Mouse (Mus musculus): ENCODE data around the gene Bloc1s2. TPM values are rescaled to one million over a fixed set of nuclear protein-coding genes. Genes with fewer than 3 reads are reported as not detected.
A peak's percentile ranks its signal among the peaks of the same experiment; 100 is the strongest.

Bloc1s2 gene
- 55.9 and 58.7 TPM in 2 replicates for polyA plus RNA-seq (2012; ENCODE audit: insufficient read depth, insufficient read length, missing spikeins)

- TF ChIP-seq POLR2A (IDR thresholded peaks at IDR 0.05; ENCODE audit: borderline replicate concordance, low read depth, low read length) (no peak), CTCF (IDR thresholded peaks at IDR 0.05; ENCODE audit: low read depth, low read length) (no peak)
- Histone ChIP-seq H3K4me1 (ENCODE audit: control insufficient read depth, insufficient read depth, low read length) (peaks cover 22% of the 10 kb centered on the region), H3K27ac (ENCODE audit: insufficient read depth, low read depth, low read length) (no peak within 1 kb of the TSS), H3K4me3 (ENCODE audit: insufficient read depth, low read length) (peak within 1 kb of the TSS; percentile 90)
These were observed at the start of gene Bloc1s2 for GRCm38 (mm10) chr19:44145702-44146567. TSS of gene Bloc1s2 (minus strand) at chr19:44146446.

- no peak overlapping the region for H3K27ac ChIP-seq (ENCODE audit: insufficient read depth, low read depth, low read length)
- TF ChIP-seq POLR2A (IDR thresholded peaks at IDR 0.05; ENCODE audit: borderline replicate concordance, low read depth, low read length) (no peak), CTCF (IDR thresholded peaks at IDR 0.05; ENCODE audit: low read depth, low read length) (peak; percentile 64)
- H3K4me3 ChIP-seq (ENCODE audit: insufficient read depth, low read length) = no peak overlapping the region
- peaks cover 27% of the 10 kb centered on the region for H3K4me1 ChIP-seq (ENCODE audit: control insufficient read depth, insufficient read depth, low read length)
These were observed 48.9 kb upstream of the Bloc1s2 start for GRCm38 (mm10) chr19:44195138-44195537.

GRCm38 (mm10) chr19:44193906-44194305 is 47.7 kb upstream of the Bloc1s2 start:
- no peak overlapping the region for H3K4me3 ChIP-seq (ENCODE audit: insufficient read depth, low read length)
- TF ChIP-seq CTCF (IDR thresholded peaks at IDR 0.05; ENCODE audit: low read depth, low read length) = no peak
- TF ChIP-seq POLR2A (IDR thresholded peaks at IDR 0.05; ENCODE audit: borderline replicate concordance, low read depth, low read length) = no peak
- H3K27ac ChIP-seq (ENCODE audit: insufficient read depth, low read depth, low read length) = peak overlapping the region; percentile 5; the same call in 1 of the 2 replicates
- H3K4me1 ChIP-seq (ENCODE audit: control insufficient read depth, insufficient read depth, low read length) = peaks cover 27% of the 10 kb centered on the region

- H3K4me3 ChIP-seq (ENCODE audit: insufficient read depth, low read length) = no peak within 1 kb of the TSS
- H3K4me1 ChIP-seq (ENCODE audit: control insufficient read depth, insufficient read depth, low read length) = peaks cover 27% of the 10 kb centered on the region
- TF ChIP-seq CTCF (IDR thresholded peaks at IDR 0.05; ENCODE audit: low read depth, low read length) = no peak
- no peak for TF ChIP-seq POLR2A (IDR thresholded peaks at IDR 0.05; ENCODE audit: borderline replicate concordance, low read depth, low read length)
- H3K27ac ChIP-seq (ENCODE audit: insufficient read depth, low read depth, low read length) = no peak within 1 kb of the TSS
These were observed 46.1 kb upstream of the Bloc1s2 start, which contains the start of gene Pkd2l1 for GRCm38 (mm10) chr19:44192342-44192741. TSS of gene Pkd2l1 (minus strand) at chr19:44192442.

GRCm38 (mm10) chr19:44189056-44189455 is 42.8 kb upstream of the Bloc1s2 start:
- no peak for TF ChIP-seq POLR2A (IDR thresholded peaks at IDR 0.05; ENCODE audit: borderline replicate concordance, low read depth, low read length)
- TF ChIP-seq CTCF (IDR thresholded peaks at IDR 0.05; ENCODE audit: low read depth, low read length) = no peak
- H3K4me1 ChIP-seq (ENCODE audit: control insufficient read depth, insufficient read depth, low read length) = peaks cover 17% of the 10 kb centered on the region
- H3K4me3 ChIP-seq (ENCODE audit: insufficient read depth, low read length) = no peak overlapping the region
- H3K27ac ChIP-seq (ENCODE audit: insufficient read depth, low read depth, low read length) = no peak overlapping the region

- no peak for TF ChIP-seq CTCF (IDR thresholded peaks at IDR 0.05; ENCODE audit: low read depth, low read length)
- TF ChIP-seq POLR2A (IDR thresholded peaks at IDR 0.05; ENCODE audit: borderline replicate concordance, low read depth, low read length) = no peak
- Histone ChIP-seq H3K4me3 (ENCODE audit: insufficient read depth, low read length) (no peak overlapping the region), H3K4me1 (ENCODE audit: control insufficient read depth, insufficient read depth, low read length) (no peaks in the 10 kb centered on the region), H3K27ac (ENCODE audit: insufficient read depth, low read depth, low read length) (no peak overlapping the region)
These were observed 37.7 kb upstream of the Bloc1s2 start for GRCm38 (mm10) chr19:44183968-44184367.

GRCm38 (mm10) chr19:44180502-44180901 is 34.3 kb upstream of the Bloc1s2 start:
- H3K27ac ChIP-seq (ENCODE audit: insufficient read depth, low read depth, low read length) = no peak overlapping the region
- no peak for TF ChIP-seq POLR2A (IDR thresholded peaks at IDR 0.05; ENCODE audit: borderline replicate concordance, low read depth, low read length)
- H3K4me1 ChIP-seq (ENCODE audit: control insufficient read depth, insufficient read depth, low read length) = no peaks in the 10 kb centered on the region
- no peak overlapping the region for H3K4me3 ChIP-seq (ENCODE audit: insufficient read depth, low read length)

- Histone ChIP-seq H3K4me3 (ENCODE audit: insufficient read depth, low read length) (no peak overlapping the region), H3K27ac (ENCODE audit: insufficient read depth, low read depth, low read length) (no peak overlapping the region), H3K4me1 (ENCODE audit: control insufficient read depth, insufficient read depth, low read length) (no peaks in the 10 kb centered on the region)
- TF ChIP-seq POLR2A (IDR thresholded peaks at IDR 0.05; ENCODE audit: borderline replicate concordance, low read depth, low read length) (no peak), CTCF (IDR thresholded peaks at IDR 0.05; ENCODE audit: low read depth, low read length) (no peak)
These were observed 30.5 kb upstream of the Bloc1s2 start for GRCm38 (mm10) chr19:44176741-44177140.

GRCm38 (mm10) chr19:44174835-44175234 is 28.6 kb upstream of the Bloc1s2 start:
- no peak overlapping the region for H3K27ac ChIP-seq (ENCODE audit: insufficient read depth, low read depth, low read length)
- no peaks in the 10 kb centered on the region for H3K4me1 ChIP-seq (ENCODE audit: control insufficient read depth, insufficient read depth, low read length)
- no peak overlapping the region for H3K4me3 ChIP-seq (ENCODE audit: insufficient read depth, low read length)
- no peak for TF ChIP-seq CTCF (IDR thresholded peaks at IDR 0.05; ENCODE audit: low read depth, low read length)
- no peak for TF ChIP-seq POLR2A (IDR thresholded peaks at IDR 0.05; ENCODE audit: borderline replicate concordance, low read depth, low read length)

- no peak for TF ChIP-seq CTCF (IDR thresholded peaks at IDR 0.05; ENCODE audit: low read depth, low read length)
- Histone ChIP-seq H3K27ac (ENCODE audit: insufficient read depth, low read depth, low read length) (no peak overlapping the region), H3K4me3 (ENCODE audit: insufficient read depth, low read length) (no peak overlapping the region), H3K4me1 (ENCODE audit: control insufficient read depth, insufficient read depth, low read length) (no peaks in the 10 kb centered on the region)
These were observed 15.3 kb upstream of the Bloc1s2 start for GRCm38 (mm10) chr19:44161515-44161914.

All from bone marrow macrophage, adult 2 months (primary cell).